Mouse (Mus musculus) embryonic fibroblast, embryonic 13.5 days (primary cell): ENCODE results near the gene Smg6.

Source experiments
- CTCF ChIP-seq: IDR thresholded peaks from 2 replicates; pipeline ENCODE4 v1.5.1; 2011; ENCODE audit warnings: mild to moderate bottlenecking, control low read depth, low read length, moderate library complexity, borderline replicate concordance; ENCODE audit not compliant: insufficient read depth
- POLR2A ChIP-seq: IDR thresholded peaks from 2 replicates; pipeline ENCODE4 v1.6.1; 2011; ENCODE audit warnings: low read depth, mild to moderate bottlenecking, control low read depth, low read length, moderate library complexity

DNA sequence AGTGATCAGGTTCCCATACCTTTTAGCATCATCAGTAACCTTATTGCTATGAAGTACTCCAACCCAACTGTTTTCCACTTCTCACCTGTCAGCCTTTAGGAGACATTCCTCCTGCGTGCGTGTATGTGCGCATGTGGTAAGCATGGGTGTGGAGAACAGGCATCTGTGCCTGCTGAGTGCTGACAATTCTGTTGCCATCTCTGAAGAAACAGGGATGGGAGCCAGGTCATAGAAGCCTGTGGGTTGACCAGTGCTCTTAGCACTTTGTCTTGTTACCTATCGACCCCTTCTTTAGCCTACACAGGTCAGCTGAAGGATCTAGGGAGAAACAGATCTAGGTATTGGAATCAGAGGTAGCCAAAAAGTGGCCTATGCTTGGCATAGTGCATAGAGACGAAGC lies 207.8 kb downstream of the Smg6 start:
- TF ChIP-seq CTCF (no peak), POLR2A (no peak)
